Mouse (Mus musculus): ENCODE data around the gene Lsm8.

The Lsm8 gene

DNA sequence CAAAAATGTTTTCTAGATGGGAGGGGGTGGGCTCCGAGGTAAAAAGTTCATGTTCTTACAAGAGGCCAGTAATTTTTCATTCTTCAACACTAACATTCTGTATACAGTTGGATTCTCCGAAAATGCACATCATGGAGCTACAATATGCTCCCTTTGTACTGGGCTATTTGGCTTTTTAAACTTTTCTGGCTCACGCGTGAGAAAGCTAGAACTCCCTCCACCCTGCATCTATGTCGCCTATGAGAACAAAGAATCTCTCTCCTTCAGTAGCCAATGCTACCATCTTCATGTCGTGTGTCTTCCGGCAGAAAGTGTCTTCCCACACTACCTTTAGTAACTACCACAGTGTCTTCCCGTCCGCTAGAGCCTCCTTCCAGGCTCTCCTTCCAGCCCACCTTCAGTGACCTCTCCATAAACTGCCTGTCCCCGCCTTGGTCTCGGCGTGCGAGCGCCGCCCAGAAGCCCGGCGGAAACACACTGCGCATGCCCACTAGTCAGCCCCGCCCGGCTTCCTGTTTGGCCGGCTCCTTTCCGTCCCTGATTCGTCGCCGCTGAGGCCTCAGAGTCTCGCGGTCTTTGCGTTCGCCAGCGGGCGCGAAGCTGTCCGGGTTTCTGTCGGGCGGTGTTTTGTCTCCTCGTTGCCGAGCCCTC is at the start of gene Lsm8:
Gene Lsm8, plus strand, starts transcription at position 529 of the 651 bp plus-strand sequence.
- peak; percentile 97 to 99 for DNase-seq (ENCODE audit: inconsistent age in 2 of 2, low spot score in 1 of 2)

DNA sequence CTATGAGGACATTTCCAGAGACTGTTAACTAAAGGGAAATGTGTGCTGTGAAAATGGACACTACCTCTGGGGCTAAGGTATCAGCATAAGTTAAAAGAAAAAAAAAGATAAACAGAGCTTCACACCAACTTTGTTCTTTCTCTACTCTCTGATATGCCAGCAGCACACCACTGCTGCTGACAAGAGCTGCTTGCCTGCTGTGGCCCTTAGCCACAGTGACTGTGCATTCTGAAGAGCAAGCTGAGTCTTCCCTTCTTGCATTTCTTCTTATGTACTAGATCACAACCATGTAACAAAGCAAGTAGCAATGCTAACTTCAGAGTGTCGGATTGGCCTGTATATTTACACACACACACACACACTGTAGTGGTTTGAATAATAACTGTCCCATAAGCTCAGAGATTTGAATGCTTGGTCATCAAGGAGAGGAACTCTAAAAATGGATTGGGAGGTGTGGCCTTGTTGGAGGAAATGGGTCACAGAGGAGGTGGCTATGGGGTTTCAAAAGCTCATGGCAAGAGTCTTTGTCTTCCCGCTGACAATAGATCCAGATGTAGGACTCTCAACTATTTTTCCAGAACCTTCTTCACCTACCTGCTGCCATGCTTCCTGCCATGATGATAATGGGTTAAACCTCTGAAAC is 47.4 kb upstream of the Lsm8 start:
- no peak for DNase-seq (ENCODE audit: inconsistent age in 2 of 2, low spot score in 1 of 2)

DNA sequence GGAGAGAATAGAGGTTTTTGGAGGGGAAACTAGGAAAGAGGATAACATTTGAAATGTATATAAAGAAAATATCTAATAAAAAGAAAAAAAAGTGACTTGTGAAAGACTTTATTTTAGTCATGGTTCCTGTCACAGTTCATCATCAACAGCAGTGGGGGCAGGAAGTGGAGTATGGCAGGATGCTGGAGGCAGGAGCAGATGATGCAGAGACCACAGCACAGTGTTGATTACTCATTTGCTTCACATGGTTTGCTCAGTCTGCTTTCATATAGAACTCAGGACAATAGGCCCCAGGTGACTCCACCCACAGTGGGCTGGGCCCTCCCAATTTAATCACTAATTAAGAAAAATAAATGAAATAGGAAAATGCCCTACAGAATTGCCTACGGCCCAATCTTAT is 35.8 kb upstream of the Lsm8 start:
- DNase-seq (ENCODE audit: inconsistent age in 2 of 2, low spot score in 1 of 2): no peak

DNA sequence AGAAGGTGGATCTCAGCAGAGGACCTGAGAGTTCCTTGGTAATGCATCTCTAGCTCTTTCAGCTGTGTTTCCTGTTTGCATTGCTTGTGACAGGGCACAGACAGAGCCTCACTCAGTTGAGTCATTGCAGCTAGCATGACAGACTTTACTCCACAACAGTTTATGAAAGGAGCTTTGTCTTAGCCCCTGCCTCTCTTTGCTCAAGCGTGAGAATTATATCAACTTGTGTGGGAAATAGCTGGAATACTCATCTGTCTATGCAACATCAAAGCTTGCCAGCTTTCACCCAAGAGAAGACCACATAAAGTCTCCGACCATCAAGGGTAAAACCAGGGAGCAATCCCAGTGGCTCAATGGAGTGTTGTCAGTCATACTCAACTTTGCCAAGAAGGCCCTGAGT is 32.8 kb upstream of the Lsm8 start:
- no peak for DNase-seq (ENCODE audit: inconsistent age in 2 of 2, low spot score in 1 of 2)

DNA sequence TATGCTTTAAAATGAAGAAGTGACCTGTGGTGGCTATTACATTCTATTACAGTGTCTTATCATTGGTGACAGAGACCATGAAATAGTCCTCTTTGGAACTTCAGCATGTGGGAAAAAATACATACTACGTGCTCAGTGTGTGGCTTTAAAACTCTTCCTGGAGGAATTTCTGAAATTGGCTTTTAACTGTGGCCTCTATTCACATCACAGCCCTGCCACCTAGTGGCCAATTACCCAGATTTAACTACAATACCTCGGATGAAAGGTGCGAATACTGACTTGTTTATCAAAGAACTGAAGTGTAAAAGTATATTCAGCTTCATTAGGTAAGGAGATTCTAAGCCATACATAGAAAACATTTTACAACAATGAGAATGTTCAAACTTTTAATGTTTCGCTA is 29.0 kb upstream of the Lsm8 start:
- DNase-seq (ENCODE audit: inconsistent age in 2 of 2, low spot score in 1 of 2): peak; percentile 38 to 86

DNA sequence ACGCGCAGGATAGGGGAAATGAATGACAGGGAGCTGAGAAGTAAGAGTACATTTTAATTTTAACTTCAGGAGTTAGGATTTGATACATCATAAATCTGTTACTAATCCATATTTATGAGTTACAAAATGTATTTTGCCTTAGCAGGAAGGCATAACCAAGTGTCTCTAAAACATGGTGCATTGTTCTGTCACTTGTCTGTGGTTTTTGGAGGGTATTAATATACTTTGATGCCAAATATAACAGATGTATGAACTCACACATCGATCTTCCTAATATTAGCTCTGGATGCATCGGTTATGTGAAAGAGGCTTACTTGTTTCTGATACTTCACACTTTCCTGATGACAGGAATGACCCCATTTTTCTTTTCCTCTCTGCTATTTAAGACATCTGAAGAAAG is 28.1 kb upstream of the Lsm8 start:
- DNase-seq (ENCODE audit: inconsistent age in 2 of 2, low spot score in 1 of 2): no peak

DNA sequence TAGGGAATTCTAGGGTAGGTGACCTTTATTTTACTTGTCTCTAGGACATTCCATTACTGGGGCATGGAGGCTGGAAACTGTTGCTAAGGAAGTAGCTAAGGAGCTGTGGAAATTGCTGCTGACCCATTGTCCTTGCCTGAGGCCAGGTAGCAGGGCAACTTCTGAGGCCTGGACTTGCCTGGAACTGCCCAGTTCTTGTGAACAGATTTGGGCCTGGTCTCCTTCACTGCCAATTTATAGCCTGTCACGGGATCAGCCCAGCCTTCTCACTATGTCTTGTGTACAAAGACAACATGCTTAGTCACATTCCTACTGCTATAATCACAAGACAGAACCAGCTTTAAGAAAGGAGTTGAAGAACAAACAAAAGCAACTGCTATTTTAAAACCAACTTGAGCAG is 25.6 kb upstream of the Lsm8 start:
- no peak for DNase-seq (ENCODE audit: inconsistent age in 2 of 2, low spot score in 1 of 2)

DNA sequence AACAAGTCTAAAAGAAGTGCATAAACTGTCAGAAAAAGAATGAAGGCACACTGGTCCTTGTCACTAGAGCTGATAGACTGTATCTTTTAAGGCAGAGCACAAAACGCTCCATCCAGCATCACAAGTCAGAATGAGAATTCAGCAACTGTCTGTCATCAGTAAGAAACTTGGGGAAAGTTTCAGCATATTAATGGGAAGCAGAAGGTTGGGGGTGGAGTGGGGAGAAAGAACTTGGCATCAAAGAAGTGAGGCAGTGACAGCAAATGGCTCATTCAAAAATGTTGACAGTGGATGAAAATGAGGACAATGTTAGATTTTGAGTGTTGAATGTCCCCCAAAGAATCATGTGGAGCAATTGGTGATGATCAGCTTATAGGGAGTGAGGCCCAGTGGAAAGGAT is 15.4 kb upstream of the Lsm8 start:
- no peak for DNase-seq (ENCODE audit: inconsistent age in 2 of 2, low spot score in 1 of 2)

DNA sequence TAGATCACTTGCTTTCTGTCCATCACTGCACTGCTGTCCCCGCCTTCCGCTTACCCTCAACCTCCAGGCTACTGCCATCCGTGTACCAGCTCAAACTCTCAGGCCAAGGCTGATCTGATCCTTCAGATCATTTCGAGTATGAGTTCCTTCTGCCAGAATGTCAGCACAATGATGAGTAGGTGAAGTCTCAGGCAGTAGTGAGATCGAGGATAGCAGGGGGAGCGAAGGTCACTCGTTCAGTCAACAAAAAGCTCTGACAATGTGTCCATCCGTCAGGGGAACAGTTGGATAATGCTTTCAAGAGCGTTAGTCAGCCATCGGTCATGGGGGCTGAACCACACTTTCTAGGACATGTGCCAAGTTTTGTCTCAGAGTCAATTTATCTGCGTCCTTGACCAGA is 3.9 kb upstream of the Lsm8 start:
- peak; percentile 64 to 80 for DNase-seq (ENCODE audit: inconsistent age in 2 of 2, low spot score in 1 of 2)

DNA sequence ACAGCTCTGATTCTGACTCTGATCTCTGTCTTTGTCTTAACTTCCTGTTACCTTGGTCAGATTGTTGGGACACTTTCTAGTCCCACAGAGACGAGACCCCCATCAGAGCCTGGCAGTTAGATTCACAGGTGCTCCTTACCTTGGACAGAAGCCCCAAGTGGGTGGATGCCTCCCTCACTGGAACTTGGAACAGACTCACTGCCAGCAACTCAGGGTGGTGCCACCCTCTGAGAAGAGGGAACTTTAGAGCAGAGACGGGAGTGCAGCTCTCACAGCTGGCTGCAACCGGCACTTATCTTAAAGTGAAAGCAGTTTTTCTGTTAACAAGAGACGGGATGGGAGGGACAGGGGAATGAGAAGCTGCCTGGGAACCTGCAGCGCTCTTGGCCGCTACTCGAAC is 2.8 kb upstream of the Lsm8 start:
- peak in 1 of 2 experiments; percentile 65 for DNase-seq (ENCODE audit: inconsistent age in 2 of 2, low spot score in 1 of 2)

DNA sequence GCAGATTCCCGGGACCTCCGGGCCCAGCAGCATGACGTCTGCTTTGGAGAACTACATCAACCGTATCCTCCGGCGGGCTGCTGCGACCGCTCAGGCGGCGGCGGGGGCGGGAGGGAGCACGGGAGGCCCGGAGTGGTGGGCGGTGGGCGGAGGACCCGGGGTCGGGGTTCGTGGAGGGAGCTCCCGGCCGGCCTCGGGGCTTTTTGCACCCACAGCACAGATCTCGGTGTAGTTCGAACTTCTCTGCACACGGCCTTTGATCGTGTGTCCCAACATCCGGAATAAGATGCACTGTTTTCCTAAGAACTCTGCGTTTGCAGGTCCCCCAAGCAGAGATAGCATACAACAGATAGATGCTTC is 303 bp downstream of the Lsm8 start:
- no peak for DNase-seq (ENCODE audit: inconsistent age in 2 of 2, low spot score in 1 of 2)

DNA sequence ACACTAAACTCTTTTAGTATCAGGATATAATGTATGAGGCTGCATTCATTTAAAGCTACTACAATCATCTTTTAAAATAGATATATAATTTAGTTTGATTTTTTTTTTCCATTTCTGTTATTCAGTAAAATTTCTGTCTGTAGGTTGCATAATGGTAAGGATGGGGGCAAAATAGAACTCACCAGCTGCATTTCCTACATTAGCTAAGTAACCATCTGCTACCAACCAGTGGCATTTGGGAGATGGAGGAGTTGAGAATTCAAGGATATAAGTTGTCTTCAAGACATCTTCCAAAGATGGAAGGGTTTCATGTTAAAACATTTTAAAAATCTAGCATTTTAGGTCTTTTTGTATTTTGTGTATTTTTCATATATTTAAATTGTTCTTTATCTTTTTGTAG is 6.9 kb downstream of the Lsm8 start:
- DNase-seq (ENCODE audit: inconsistent age in 2 of 2, low spot score in 1 of 2): no peak

DNA sequence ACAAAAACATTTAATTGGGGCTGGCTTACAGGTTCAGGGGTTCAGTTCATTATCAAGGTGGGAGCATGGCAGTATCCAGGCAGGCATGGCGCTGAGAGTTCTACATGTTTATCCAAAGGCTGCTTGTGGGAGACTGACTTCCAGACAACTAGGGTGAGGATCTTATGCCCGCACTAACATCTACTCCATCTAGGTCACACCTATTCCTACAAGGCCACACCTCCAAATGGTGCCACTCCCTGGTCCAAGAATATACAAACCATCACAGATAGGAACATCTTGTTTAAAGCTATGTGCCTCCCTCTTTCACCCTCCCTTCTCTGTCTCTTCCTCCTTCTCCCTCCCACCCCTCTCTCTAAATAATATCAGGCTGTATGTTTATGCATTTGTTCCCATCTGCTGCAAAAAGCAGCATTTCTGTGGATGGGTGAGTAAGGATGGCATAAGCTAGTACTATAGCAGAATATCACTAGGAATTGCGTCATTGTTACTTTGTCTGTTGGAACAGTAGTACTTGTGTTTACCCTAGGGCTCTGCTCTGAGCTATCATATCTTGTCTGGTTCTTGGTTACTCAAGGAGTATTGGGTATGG is 8.2 kb downstream of the Lsm8 start:
- no peak for DNase-seq (ENCODE audit: inconsistent age in 2 of 2, low spot score in 1 of 2)

DNA sequence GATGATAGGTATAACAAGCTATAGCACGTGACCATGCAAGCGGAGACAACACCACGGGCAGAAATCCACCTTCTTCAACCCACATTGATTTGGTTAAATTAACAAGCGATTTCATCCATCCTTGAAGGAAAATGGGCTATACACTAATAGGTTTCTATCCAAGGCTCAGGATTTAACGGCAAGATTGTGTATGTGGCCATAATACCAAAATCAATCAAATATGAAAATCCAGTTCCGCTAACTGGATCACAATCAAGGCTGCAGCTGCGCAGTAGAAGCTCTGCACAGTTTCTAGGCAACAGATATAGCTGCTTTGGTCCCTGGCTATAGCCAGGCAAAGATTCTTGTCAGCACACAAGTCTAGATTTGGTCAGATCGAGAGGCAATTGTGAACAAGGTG is 17.6 kb downstream of the Lsm8 start, which contains the start of gene Ankrd7:
Gene Ankrd7, plus strand, starts transcription at position 301 of the 400 bp plus-strand sequence.
- no peak for DNase-seq (ENCODE audit: inconsistent age in 2 of 2, low spot score in 1 of 2)

DNA sequence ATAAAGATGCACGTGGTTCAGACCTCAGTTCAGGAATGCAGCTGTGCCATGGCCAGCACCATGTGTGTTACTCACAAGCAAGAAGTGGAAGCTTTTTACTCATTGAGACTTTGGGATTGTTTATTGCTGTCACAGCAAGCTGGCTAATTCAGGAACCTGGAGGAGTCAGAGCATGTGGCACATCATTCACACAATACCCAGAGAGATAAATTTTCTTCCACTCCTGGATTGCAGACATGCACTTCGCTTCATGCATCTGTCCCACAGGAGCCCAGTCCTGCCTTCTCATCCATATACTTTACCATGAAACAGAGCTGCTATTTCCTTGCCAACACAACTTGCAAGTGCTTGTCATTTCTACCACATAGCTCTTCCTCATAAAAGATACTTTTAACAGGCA is 40.7 kb downstream of the Lsm8 start:
- no peak for DNase-seq (ENCODE audit: inconsistent age in 2 of 2, low spot score in 1 of 2)

DNA sequence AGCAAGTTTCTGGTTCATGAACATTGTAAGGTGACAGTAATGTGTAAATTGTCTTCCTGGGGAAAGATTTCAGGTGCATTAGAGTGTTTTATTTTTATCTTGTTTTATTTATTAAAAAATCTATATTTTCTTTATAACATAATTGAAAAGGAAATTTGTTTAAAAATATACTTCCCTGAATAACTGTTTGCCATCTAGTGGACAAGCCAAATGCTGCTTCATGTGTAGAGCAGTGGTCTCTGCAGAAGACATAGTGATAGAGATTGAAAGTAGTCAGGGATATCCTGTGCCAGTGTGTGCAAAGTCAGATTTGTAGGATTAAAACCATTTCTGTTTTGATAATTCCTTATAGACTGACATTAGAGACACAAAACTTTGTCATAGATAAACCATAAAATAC is 45.8 kb downstream of the Lsm8 start:
- DNase-seq (ENCODE audit: inconsistent age in 2 of 2, low spot score in 1 of 2): no peak
